Mouse (Mus musculus): ENCODE data around the gene Vkorc1. TPM values are rescaled to one million over a fixed set of nuclear protein-coding genes. Genes with fewer than 3 reads are reported as not detected.

Vkorc1 gene
- polyA plus RNA-seq, 2 experiments from 2014 or later, result 20.9 to 31.8 TPM

DNA sequence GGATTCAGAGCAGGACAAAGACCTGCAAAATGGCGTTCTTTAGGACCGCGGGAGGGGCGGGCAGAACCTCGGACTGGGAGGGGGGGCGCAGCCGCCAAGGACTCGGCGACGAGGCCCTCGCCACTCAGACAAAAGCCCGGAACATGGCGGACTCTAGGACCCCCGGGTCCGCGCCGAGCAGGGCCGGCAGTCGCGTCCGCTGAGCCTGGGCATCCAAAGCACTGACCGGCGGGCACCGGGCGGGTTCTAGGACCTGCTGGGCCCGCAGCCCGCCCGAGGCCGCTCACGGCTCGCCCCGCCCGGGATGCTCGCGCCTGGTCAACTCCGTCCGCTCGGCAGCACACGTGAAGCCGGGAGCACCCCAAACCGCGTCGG lies 19.8 kb downstream of the Vkorc1 start:
- ATAC-seq, result peak; percentile 55

- ATAC-seq, result peak; percentile 14
Measured at GRCm38 (mm10) chr7:127874812-127875626, 20.4 kb downstream of the Vkorc1 start.

GRCm38 (mm10) chr7:127870136-127870821 lies 25.1 kb downstream of the Vkorc1 start:
- no peak for ATAC-seq

DNA sequence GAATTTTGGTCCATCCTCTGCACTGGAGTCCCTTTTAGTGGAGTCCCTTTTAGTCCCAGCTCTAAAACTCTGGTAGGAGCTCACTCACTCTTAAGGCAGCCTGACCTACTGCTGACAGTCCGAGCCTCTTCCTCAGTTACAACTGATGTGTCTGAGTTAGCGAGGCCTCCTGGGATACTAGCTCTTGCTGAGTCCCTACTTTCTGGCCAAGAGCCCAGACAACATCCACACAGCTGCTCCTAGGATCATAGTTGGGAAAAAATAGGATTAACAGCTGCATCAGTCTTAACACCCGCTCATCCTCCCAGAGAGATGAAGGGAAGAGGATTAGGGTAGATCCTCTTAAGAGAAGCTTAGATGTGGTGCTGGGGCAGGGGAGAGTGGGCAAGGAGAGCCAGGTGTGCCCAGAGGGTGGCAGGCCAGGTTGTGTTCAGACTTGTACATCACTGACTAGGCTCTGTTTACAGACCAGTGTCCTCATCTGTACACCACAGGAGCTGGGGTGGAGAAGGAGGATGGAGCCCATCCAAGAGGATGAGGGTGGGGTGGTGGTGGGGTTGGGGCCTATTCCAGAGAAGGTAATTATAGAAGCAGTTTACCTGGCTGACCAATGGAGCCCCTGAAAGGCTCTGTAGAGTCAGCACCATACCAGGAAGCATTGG lies 26.1 kb downstream of the Vkorc1 start:
- ATAC-seq, result no peak

GRCm38 (mm10) chr7:127867641-127868040 lies 27.8 kb downstream of the Vkorc1 start:
- no peak for ATAC-seq

DNA sequence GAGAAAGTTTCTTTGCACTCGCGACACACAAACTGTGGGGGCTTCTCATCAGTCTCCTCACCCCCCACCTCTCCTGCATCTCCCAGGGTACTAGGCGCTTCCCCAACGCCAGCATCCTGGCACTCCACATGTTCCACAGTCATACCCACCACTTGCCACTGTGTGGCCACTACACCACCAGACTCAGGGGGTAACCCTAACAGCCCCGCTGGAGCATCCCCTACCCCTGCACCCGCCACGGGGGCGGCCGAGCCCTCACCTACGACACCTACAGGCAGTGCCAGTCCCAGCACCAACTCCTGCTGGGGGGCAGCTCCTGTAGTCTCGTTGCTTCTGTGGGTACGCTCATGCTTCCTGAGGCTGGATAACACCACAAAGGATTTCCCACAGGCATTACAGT lies 29.0 kb downstream of the Vkorc1 start:
- ATAC-seq, result no peak

DNA sequence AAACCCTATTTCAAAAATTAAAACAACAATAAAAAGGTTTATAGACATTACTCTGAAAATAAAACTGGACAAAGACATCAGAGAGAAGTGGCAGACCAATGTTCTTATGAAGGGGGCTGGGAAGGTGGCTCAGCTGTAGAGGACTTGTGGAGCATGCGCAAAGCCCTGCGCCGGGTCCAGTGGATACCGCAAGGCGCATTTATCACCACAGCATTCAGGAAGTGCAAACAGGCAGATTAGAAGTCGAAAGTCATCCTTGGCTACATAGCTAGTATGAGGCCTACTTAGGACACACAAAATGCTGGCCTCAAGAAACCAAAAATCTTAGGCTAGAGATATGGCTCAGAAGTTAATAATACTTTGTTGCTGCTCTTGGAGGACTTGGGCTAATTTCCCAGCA lies 37.2 kb downstream of the Vkorc1 start:
- ATAC-seq, result no peak

DNA sequence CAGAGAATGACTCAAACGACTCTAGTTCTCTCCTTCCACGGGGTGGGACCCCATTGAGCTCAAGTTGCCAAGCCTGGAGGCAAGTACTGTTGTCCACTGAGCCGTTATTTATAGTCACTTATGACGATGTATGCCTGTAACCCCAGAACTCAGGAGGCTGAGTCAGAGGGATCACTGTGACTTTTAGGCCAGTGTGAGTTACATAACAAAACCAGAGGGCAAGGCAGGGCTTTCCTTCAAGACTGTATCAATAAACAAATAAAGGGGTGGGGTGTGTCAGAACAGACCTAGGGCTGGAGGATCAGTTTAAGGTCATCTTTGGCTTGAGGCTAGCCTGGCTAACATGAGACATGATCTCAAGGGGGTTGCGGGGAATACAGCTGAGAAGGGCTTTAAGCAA lies 44.5 kb downstream of the Vkorc1 start:
- ATAC-seq, result no peak

- ATAC-seq, result no peak
Measured at GRCm38 (mm10) chr7:127849973-127850875, 45.2 kb downstream of the Vkorc1 start.

Other genes starting within 250 kb of the Vkorc1 start
- 1 to 10 TPM; 4.2 to 6.2 TPM for gene Bcl7c, start 186.7 kb downstream of the Vkorc1 start, polyA plus RNA-seq (2017; shearing (Covaris generic))
- not detected for gene Ctf1, start 182.9 kb downstream of the Vkorc1 start, polyA plus RNA-seq (2017; shearing (Covaris generic))
- gene Ctf2, start 163.5 kb downstream of the Vkorc1 start, polyA plus RNA-seq (2017; shearing (Covaris generic)), result not detected
- gene Fbxl19, start 151.1 kb downstream of the Vkorc1 start, polyA plus RNA-seq (2017; shearing (Covaris generic)), result under 1 TPM; 0.36 to 0.83 TPM
- gene Orai3, start 125.8 kb downstream of the Vkorc1 start, polyA plus RNA-seq (2017; shearing (Covaris generic)), result 10 to 100 TPM; 11.3 to 12.2 TPM
- gene Setd1a, start 118.9 kb downstream of the Vkorc1 start, polyA plus RNA-seq (2017; shearing (Covaris generic)), result 1 to 10 TPM; 6.3 to 7.4 TPM
- not detected for gene Gm49388, start 110.0 kb downstream of the Vkorc1 start, polyA plus RNA-seq (2017; shearing (Covaris generic))
- 1 to 10 TPM; 5.2 to 5.7 TPM for gene Hsd3b7, start 95.0 kb downstream of the Vkorc1 start, polyA plus RNA-seq (2017; shearing (Covaris generic))
- gene Stx4a, start 71.3 kb downstream of the Vkorc1 start, polyA plus RNA-seq (2017; shearing (Covaris generic)), result 10 to 100 TPM; 49.3 to 54.6 TPM
- gene Stx1b, start 71.1 kb downstream of the Vkorc1 start, polyA plus RNA-seq (2017; shearing (Covaris generic)), result under 1 TPM in 1 of 2 experiments, not detected in 1; 0.62 TPM
- 10 to 100 TPM; 20.0 to 28.1 TPM for gene Zfp646, start 19.4 kb downstream of the Vkorc1 start, polyA plus RNA-seq (2017; shearing (Covaris generic))
- gene Zfp668, start 18.8 kb downstream of the Vkorc1 start, polyA plus RNA-seq (2017; shearing (Covaris generic)), result 10 to 100 TPM; 10.4 to 11.0 TPM
- gene Prss53, start 4.6 kb downstream of the Vkorc1 start, polyA plus RNA-seq (2017; shearing (Covaris generic)), result under 1 TPM in 1 of 2 experiments, not detected in 1; 0.22 TPM
- gene Gm21974, start 163 bp downstream of the Vkorc1 start, polyA plus RNA-seq (2017; shearing (Covaris generic)), result not detected
- 10 to 100 TPM; 62.4 to 77.7 TPM for gene Bckdk, start 8.5 kb upstream of the Vkorc1 start, polyA plus RNA-seq (2017; shearing (Covaris generic))
- gene Kat8, start 16.9 kb upstream of the Vkorc1 start, polyA plus RNA-seq (2017; shearing (Covaris generic)), result 10 to 100 TPM; 29.9 to 32.1 TPM
- gene Prss8, start 34.5 kb upstream of the Vkorc1 start, polyA plus RNA-seq (2017; shearing (Covaris generic)), result not detected
- 1 to 10 TPM; 2.1 to 3.6 TPM for gene Prss36, start 51.1 kb upstream of the Vkorc1 start, polyA plus RNA-seq (2017; shearing (Covaris generic))
- 10 to 100 TPM; 36.5 to 39.3 TPM for gene Fus, start 71.8 kb upstream of the Vkorc1 start, polyA plus RNA-seq (2017; shearing (Covaris generic))
- 100 to 1,000 TPM; 429 to 455 TPM for gene Pycard, start 98.2 kb upstream of the Vkorc1 start, polyA plus RNA-seq (2017; shearing (Covaris generic))
- under 1 TPM in 1 of 2 experiments, not detected in 1; 0.36 TPM for gene Trim72, start 108.3 kb upstream of the Vkorc1 start, polyA plus RNA-seq (2017; shearing (Covaris generic))
- gene Itgam, start 167.0 kb upstream of the Vkorc1 start, polyA plus RNA-seq (2017; shearing (Covaris generic)), result under 1 TPM; 0.66 to 0.94 TPM
- gene Gm49368, start 167.1 kb upstream of the Vkorc1 start, polyA plus RNA-seq (2017; shearing (Covaris generic)), result under 1 TPM in 1 of 2 experiments, not detected in 1; 0.08 TPM
- gene Itgax, start 233.9 kb upstream of the Vkorc1 start, polyA plus RNA-seq (2017; shearing (Covaris generic)), result not detected

All from activated CD4-positive, CD25-positive, alpha-beta regulatory T cell, adult 4 months (primary cell).